Mouse (Mus musculus) brain, embryonic 14.5 days (tissue): ENCODE data around the gene Yipf3.

Experiments used
- CTCF ChIP-seq: fragments of 200-500 bp; IDR thresholded peaks from 2 replicates; pipeline ENCODE4 v1.5.1; 2012; ENCODE audit warnings: inconsistent platforms, mild to moderate bottlenecking, moderate library complexity, borderline replicate concordance; ENCODE audit not compliant: insufficient read depth, insufficient read length; ENCODE audit errors: extremely low read depth
- POLR2A ChIP-seq: fragments of 200-500 bp; IDR thresholded peaks from 2 replicates; pipeline ENCODE4 v1.6.1; 2012; ENCODE audit warnings: mild to moderate bottlenecking, inconsistent platforms, borderline replicate concordance; ENCODE audit not compliant: poor library complexity, insufficient read depth, insufficient read length, severe bottlenecking; ENCODE audit errors: extremely low read depth

DNA sequence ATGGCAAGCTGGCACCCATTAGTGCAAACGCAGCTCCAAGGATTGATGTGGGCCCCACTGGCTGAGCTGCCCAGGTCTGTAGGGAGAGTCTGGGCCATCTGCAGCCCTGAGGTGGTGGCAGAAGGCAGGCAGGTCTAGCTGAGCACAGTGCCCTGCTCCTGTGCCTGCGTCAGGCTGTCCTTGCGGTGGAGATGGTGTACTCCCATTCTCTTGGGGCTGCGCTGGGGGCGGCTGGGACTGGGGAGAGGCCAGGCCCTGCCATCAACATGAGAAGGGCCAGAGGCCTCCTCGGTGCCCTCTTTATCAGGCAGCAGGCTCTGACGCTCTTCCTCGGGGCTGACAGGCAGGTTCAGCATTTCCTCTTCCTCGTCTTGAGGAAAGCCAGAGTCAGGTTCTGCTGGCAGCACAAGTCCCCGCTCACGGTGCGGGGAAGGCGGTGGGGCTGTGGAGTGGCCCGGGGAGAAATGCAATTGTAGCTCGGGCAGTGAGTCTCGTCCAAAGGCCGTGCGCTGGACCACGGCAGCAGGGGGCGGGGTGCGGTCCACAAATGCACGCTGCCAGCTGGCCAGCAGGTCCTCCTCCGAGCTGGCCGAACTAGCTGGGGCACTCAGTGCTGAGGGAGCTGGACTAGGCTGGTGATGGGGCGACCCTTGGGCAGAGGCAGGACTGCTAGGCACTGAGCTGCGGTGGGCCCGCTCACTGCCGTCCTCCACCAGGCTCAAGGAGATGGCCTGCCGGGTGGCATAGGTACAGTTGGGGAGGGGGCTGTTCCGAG is 10.6 kb downstream of the Yipf3 start:
- TF ChIP-seq CTCF: no peak
- TF ChIP-seq POLR2A: no peak
